Mouse (Mus musculus) CH12.LX (cell line): ENCODE results near the gene Zxdc. TPM values are rescaled to one million over a fixed set of nuclear protein-coding genes. Genes with fewer than 3 reads are reported as not detected.

Experiments
- DNase-seq: peaks from one replicate; pipeline ENCODE4 v3.0.0-alpha.2; 2013; ENCODE audit errors: extremely low read depth
- H3K27ac ChIP-seq: 2 replicates; pipeline ENCODE4 v1.5.1; 2012; ENCODE audit warnings: low read depth, mild to moderate bottlenecking, control low read depth, moderate library complexity; ENCODE audit not compliant: insufficient read depth
- H3K27me3 ChIP-seq: replicated peaks from 2 replicates; pipeline ENCODE3; 2012; ENCODE audit warnings: inconsistent platforms
- H3K36me3 ChIP-seq, 2 experiments: replicated peaks in 1 of 2; 2 replicates each; pipeline versions ENCODE3 to v1.6.1; 2012; ENCODE audit warnings: inconsistent platforms in 1 of 2, low read length in 1 of 2, mild to moderate bottlenecking in 1 of 2, mixed read lengths in 1 of 2, moderate library complexity in 1 of 2; ENCODE audit not compliant: control insufficient read depth in 1 of 2, insufficient read depth in 1 of 2
- H3K4me1 ChIP-seq, 2 experiments: 2 replicates each; pipeline ENCODE4 v1.6.1; 2012; ENCODE audit warnings: inconsistent platforms in 1 of 2, moderate library complexity in 1 of 2; ENCODE audit not compliant: insufficient read depth in 2 of 2, control insufficient read depth in 1 of 2
- H3K4me2 ChIP-seq: 2 replicates; pipeline ENCODE4 v1.6.1; 2012; ENCODE audit warnings: low read depth, mild to moderate bottlenecking, control low read depth; ENCODE audit not compliant: poor library complexity, insufficient read depth, severe bottlenecking
- H3K4me3 ChIP-seq, 3 experiments: fragments of 150-350 bp in 1 of 3; sonication (generic) in 1 of 3; replicated peaks in 1 of 3; 2 replicates each; pipeline versions ENCODE3 to v1.5.1; 2011 to 2012; ENCODE audit warnings: low read depth in 2 of 3, low read length in 2 of 3, mild to moderate bottlenecking in 2 of 3, moderate library complexity in 2 of 3, control low read depth in 1 of 3, improper control_type of control experiment in 1 of 3, inconsistent platforms in 1 of 3, mixed read lengths in 1 of 3; ENCODE audit not compliant: poor library complexity in 1 of 3
- H3K79me2 ChIP-seq: replicated peaks from 2 replicates; pipeline ENCODE4 v1.6.1; 2012; ENCODE audit warnings: mild to moderate bottlenecking, moderate library complexity; ENCODE audit not compliant: control insufficient read depth, poor library complexity, insufficient read depth, severe bottlenecking; ENCODE audit errors: extremely low read depth
- H3K9ac ChIP-seq: 2 replicates; pipeline ENCODE4 v1.6.1; 2012; ENCODE audit warnings: low read depth, mild to moderate bottlenecking, control low read depth, moderate library complexity; ENCODE audit not compliant: insufficient read depth
- H3K9me3 ChIP-seq: replicated peaks from 2 replicates; pipeline ENCODE3; 2012; ENCODE audit warnings: low read length, inconsistent platforms, mixed read lengths
- BHLHE40 ChIP-seq: IDR thresholded peaks from 2 replicates; pipeline ENCODE4 v1.6.1; 2011; ENCODE audit warnings: mild to moderate bottlenecking, low read depth, low read length, improper control_type of control experiment
- CHD1 ChIP-seq: IDR thresholded peaks from 2 replicates; pipeline ENCODE4 v1.6.1; 2012; ENCODE audit warnings: low read depth, low read length, improper control_type of control experiment, inconsistent platforms
- ELF1 ChIP-seq: IDR thresholded peaks from 2 replicates; pipeline ENCODE4 v1.6.1; 2014; ENCODE audit warnings: low read depth, mild to moderate bottlenecking, inconsistent platforms, low read length, improper control_type of control experiment
- EP300 ChIP-seq: IDR thresholded peaks from 2 replicates; pipeline ENCODE4 v1.6.1; 2011; ENCODE audit warnings: low read length, improper control_type of control experiment
- IRF4 ChIP-seq: IDR thresholded peaks from 2 replicates; pipeline ENCODE4 v1.6.1; 2014; ENCODE audit warnings: low read depth, mild to moderate bottlenecking, inconsistent platforms, low read length, improper control_type of control experiment
- JUND ChIP-seq: conservative IDR thresholded peaks from 2 replicates; pipeline ENCODE4 v1.6.1; 2011; ENCODE audit warnings: low read depth, low read length, improper control_type of control experiment
- KAT2A ChIP-seq: IDR thresholded peaks from 2 replicates; pipeline ENCODE4 v1.6.1; 2012; ENCODE audit warnings: low read length, improper control_type of control experiment, inconsistent platforms; ENCODE audit not compliant: insufficient replicate concordance
- MAFK ChIP-seq: IDR thresholded peaks from 2 replicates; pipeline ENCODE4 v1.6.1; 2011; ENCODE audit warnings: low read length, improper control_type of control experiment; ENCODE audit not compliant: insufficient replicate concordance
- RCOR1 ChIP-seq: conservative IDR thresholded peaks from 2 replicates; pipeline ENCODE4 v1.6.1; 2012; ENCODE audit warnings: low read depth, mild to moderate bottlenecking, inconsistent platforms, low read length, improper control_type of control experiment
- ZC3H11A ChIP-seq: IDR thresholded peaks from 2 replicates; pipeline ENCODE4 v1.6.1; 2012; ENCODE audit warnings: low read depth, mild to moderate bottlenecking, inconsistent platforms, low read length, improper control_type of control experiment
- ZNF384 ChIP-seq: IDR thresholded peaks from 2 replicates; pipeline ENCODE4 v1.6.1; 2012; ENCODE audit warnings: low read depth, low read length, improper control_type of control experiment, inconsistent platforms
- dilution Hi-C: fragments of 300-500 bp; cut with MboI; formaldehyde crosslinking; loops from 2 replicates; pipeline ENCODE4 v1.14.3; 2020; ENCODE audit warnings: low sequenced_read_pairs; ENCODE audit not compliant: extremely low pct_unique_long_range_greater_than_20kb, extremely low pct_ligation_motif_present
- in situ Hi-C: fragments of 300-500 bp; cut with MboI; formaldehyde crosslinking; loops from 3 replicates; pipeline ENCODE4 v1.14.3; 2019; ENCODE audit warnings: low sequenced_read_pairs, low pct_ligation_motif_present, low pct_unique_long_range_greater_than_20kb, mixed read lengths
- polyA plus RNA-seq: library from polyadenylated mRNA; unstranded; fragments of >175 nt; gene quantifications from 2 replicates; pipeline ENCODE4 v1.2.1, GENCODE M21; 2012; ENCODE audit warnings: low read depth; ENCODE audit not compliant: insufficient read length
- total RNA-seq, 2 experiments: library from RNA; depleted of rRNA; stranded (reverse); fragments of 300-350 nt in 1 of 2; fragments of >200 nt in 1 of 2; gene quantifications; 2 replicates each; pipeline ENCODE4 v1.2.3; 2012 to 2014

Zxdc gene
- total and polyA plus RNA-seq, 3 experiments = 4.7 to 8.3 (median 5.2) TPM

GRCm38 (mm10) chr6:90393948-90394347 lies 24.7 kb downstream of the Zxdc start:
- no peak for TF ChIP-seq ZNF384
- no peak for TF ChIP-seq ZC3H11A
- TF ChIP-seq KAT2A = no peak
- no peak for TF ChIP-seq MAFK
- no peak for TF ChIP-seq BHLHE40
- TF ChIP-seq ELF1 = no peak
- TF ChIP-seq, all 38 proteins: peak for 0
- H3K9me3 ChIP-seq = no peaks in the 10 kb centered on the region
- H3K27ac ChIP-seq = no peak overlapping the region

GRCm38 (mm10) chr6:90395751-90396150 lies 26.5 kb downstream of the Zxdc start:
- Histone ChIP-seq H3K4me2 (no peak overlapping the region), H3K4me1 (no peaks in the 10 kb centered on the region), H3K9me3 (no peaks in the 10 kb centered on the region), H3K9ac (no peak overlapping the region), H3K4me3 (no peak overlapping the region), H3K27me3 (no peaks in the 10 kb centered on the region), H3K27ac (no peak overlapping the region), H3K36me3 (peaks cover 2 to 56% of the 10 kb centered on the region in 2 experiments), H3K79me2 (no peaks in the 10 kb centered on the region)
- dilution Hi-C loops = no loop called here
- in situ Hi-C loops = no loop called here
- DNase-seq = no peak
- TF ChIP-seq RCOR1 = no peak

More at GRCm38 (mm10) chr6:90393948-90394347, 24.7 kb downstream of the Zxdc start:
- H3K79me2 ChIP-seq = no peaks in the 10 kb centered on the region
- no peak for DNase-seq
- H3K36me3 ChIP-seq = peaks cover 6 to 56% of the 10 kb centered on the region in 2 experiments
- H3K9ac ChIP-seq = no peak overlapping the region
- H3K4me2 ChIP-seq = no peak overlapping the region
- dilution Hi-C loops = no loop called here
- in situ Hi-C loops = no loop called here
- no peak overlapping the region for H3K4me3 ChIP-seq
- H3K4me1 ChIP-seq = no peaks in the 10 kb centered on the region
- no peaks in the 10 kb centered on the region for H3K27me3 ChIP-seq

GRCm38 (mm10) chr6:90397291-90397690 lies 28.0 kb downstream of the Zxdc start:
- in situ Hi-C loops (no loop called here), dilution Hi-C loops (no loop called here)
- Histone ChIP-seq H3K4me2 (no peak overlapping the region), H3K36me3 (peaks cover 9 to 55% of the 10 kb centered on the region in 2 experiments), H3K9me3 (no peaks in the 10 kb centered on the region), H3K9ac (no peak overlapping the region), H3K79me2 (no peaks in the 10 kb centered on the region), H3K27ac (no peak overlapping the region), H3K4me3 (no peak overlapping the region), H3K4me1 (no peaks in the 10 kb centered on the region), H3K27me3 (no peaks in the 10 kb centered on the region)
- TF ChIP-seq JUND (no peak), IRF4 (no peak), CHD1 (no peak), MAFK (no peak), EP300 (no peak), BHLHE40 (no peak)
- DNase-seq = no peak
